Mouse (Mus musculus): Measurements from ENCODE around the gene Txndc17.

DNA sequence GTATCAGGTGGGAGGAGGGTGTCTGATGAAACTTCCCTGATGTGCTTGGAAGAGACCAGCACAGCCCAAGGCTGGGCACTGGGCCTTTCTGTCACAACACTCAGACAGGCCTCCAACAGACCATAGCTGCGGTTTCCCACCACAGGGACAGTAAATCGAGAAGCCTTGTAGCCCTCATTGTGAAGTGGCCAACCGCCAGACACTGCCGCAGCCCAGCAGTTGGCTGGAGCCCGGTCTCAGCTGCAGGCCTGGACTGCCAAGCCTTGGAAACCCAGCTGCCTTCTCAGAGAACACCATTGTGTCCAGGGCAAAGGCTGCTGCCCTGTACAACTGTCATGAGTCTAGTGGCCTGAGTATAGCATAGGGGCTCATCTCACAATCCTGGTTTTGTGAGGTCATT lies 26.7 kb downstream of the Txndc17 start:
- TF ChIP-seq GATA1 (IDR thresholded peaks at IDR 0.05; ENCODE audit: borderline replicate concordance, low read length): no peak
- no peak for TF ChIP-seq FLI1 (IDR thresholded peaks at IDR 0.05; ENCODE audit: low read length)

Measured in megakaryocyte, embryonic 14.5 days (primary cell).